Mouse (Mus musculus): ENCODE results near the gene Slc24a3. TPM values are rescaled to one million over a fixed set of nuclear protein-coding genes. Genes with fewer than 3 reads are reported as not detected.

The Slc24a3 gene
- polyA plus RNA-seq, 1 experiment from 2014 or later, result 8.8 TPM

DNA sequence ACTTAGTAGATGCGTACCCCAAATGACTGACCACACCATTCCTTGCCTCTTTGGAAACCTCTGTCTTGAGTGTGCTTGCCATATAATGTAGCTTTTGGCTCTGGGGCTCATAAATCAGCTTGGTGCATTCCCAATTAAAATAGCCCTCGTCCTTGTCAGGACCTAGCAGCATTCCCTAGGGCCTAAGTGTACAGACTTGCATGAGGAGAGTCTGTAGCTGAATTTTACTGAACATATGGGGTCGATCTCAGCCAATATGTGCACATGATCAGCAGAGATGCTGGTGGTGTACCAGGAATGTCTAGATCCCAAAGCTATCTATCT lies 254.3 kb downstream of the Slc24a3 start:
- Histone ChIP-seq H3K9me3 (ENCODE audit: control insufficient read depth, low read length) (0 out of 2 replicates have a peak, but pooled peaks cover 4% of the 10 kb centered on the region), H3K9ac (ENCODE audit: low read length) (no peak overlapping the region), H3K36me3 (ENCODE audit: control insufficient read depth, insufficient read depth, low read length) (no peaks in the 10 kb centered on the region), H3K4me1 (replicated peaks; ENCODE audit: control insufficient read depth, insufficient read depth, low read length) (no peaks in the 10 kb centered on the region), H3K4me3 (ENCODE audit: low read depth, low read length) (no peak overlapping the region), H3K4me2 (ENCODE audit: low read length) (no peak overlapping the region), H3K27me3 (replicated peaks; ENCODE audit: control insufficient read depth, insufficient read depth, low read length) (no peaks in the 10 kb centered on the region), H3K27ac (ENCODE audit: low read depth) (no peak overlapping the region)
- no peak for DNase-seq (ENCODE audit: low spot score)
- ATAC-seq (replicated peaks; ENCODE audit: low FRiP score, low TSS enrichment, low read depth), result no peak
- WGBS, result 54% methylated on average over 3 of the region's 3 CpGs

DNA sequence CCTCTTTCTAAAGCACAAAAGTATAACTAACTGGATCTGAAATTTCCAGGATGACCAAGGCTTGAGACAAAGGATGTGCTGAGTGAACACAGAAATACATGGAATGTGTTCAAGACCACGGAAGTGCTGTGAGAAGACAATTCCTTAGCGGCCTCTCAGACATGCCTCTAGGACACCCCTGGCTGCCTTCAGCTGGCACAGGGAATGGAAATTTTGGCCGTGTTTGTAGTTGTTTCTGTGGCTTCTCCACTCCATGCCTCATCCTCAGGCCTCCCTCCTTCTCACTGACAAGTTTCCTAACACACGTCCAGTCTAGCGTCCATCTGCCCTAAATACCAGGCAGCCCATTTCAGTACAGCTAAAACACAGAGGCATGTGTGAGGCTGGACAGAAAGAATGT lies 262.4 kb downstream of the Slc24a3 start:
- WGBS, result 83% methylated on average over 5 of the region's 5 CpGs
- Histone ChIP-seq H3K36me3 (ENCODE audit: control insufficient read depth, insufficient read depth, low read length) (no peaks in the 10 kb centered on the region), H3K4me2 (ENCODE audit: low read length) (no peak overlapping the region), H3K9ac (ENCODE audit: low read length) (no peak overlapping the region), H3K9me3 (ENCODE audit: control insufficient read depth, low read length) (no peaks in the 10 kb centered on the region), H3K27me3 (replicated peaks; ENCODE audit: control insufficient read depth, insufficient read depth, low read length) (no peaks in the 10 kb centered on the region), H3K4me1 (replicated peaks; ENCODE audit: control insufficient read depth, insufficient read depth, low read length) (no peaks in the 10 kb centered on the region), H3K4me3 (ENCODE audit: low read depth, low read length) (no peak overlapping the region), H3K27ac (ENCODE audit: low read depth) (no peak overlapping the region)
- DNase-seq (ENCODE audit: low spot score) (no peak), ATAC-seq (replicated peaks; ENCODE audit: low FRiP score, low TSS enrichment, low read depth) (no peak)

DNA sequence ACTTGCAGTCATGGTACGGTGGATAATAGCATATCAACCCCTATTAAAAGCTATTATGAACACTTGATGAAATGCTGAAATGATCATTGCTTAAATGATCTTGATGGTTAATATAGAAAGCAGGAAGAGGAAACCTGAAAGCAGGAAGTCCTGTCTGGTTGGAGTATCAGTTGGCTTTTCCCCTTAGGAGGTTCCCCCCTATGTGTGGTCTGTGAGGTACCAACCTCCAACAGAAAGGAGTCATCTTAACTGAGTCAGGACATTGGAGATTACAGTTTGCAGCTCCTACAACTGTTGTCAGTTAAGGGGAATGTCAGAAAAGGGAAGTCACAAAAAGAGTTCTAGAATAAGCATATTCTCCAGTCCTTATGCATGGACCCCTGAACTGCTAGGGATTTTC lies 266.5 kb downstream of the Slc24a3 start:
- WGBS, result 94% methylated on average over 1 of the region's 1 CpGs
- no peaks in the 10 kb centered on the region for H3K9me3 ChIP-seq (ENCODE audit: control insufficient read depth, low read length)
- H3K4me2 ChIP-seq (ENCODE audit: low read length), result no peak overlapping the region
- H3K27me3 ChIP-seq (replicated peaks; ENCODE audit: control insufficient read depth, insufficient read depth, low read length), result no peaks in the 10 kb centered on the region
- no peaks in the 10 kb centered on the region for H3K36me3 ChIP-seq (ENCODE audit: control insufficient read depth, insufficient read depth, low read length)
- H3K4me1 ChIP-seq (replicated peaks; ENCODE audit: control insufficient read depth, insufficient read depth, low read length), result no peaks in the 10 kb centered on the region
- ATAC-seq (replicated peaks; ENCODE audit: low FRiP score, low TSS enrichment, low read depth) (no peak), DNase-seq (ENCODE audit: low spot score) (no peak)
- H3K9ac ChIP-seq (ENCODE audit: low read length), result no peak overlapping the region
- H3K4me3 ChIP-seq (ENCODE audit: low read depth, low read length), result no peak overlapping the region
- H3K27ac ChIP-seq (ENCODE audit: low read depth), result no peak overlapping the region

DNA sequence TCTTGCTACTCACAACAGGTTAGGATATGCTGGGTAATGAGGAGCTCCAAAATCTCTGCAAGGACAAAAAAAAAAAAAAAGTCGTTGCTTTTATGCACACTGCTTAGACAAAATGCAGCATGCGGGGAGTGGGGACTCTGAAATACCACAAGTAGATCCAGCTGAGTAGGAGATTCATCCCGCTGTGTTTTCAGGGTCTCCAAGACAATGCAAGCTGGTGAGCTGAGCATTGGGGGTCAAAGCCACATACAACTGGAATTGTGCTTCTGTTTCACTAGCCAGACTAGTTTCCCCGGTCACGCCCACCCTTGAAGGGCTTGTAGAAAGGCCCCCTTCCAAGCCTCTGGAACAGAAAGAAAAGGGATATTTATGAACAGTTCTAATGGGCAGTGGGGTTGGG lies 270.8 kb downstream of the Slc24a3 start:
- Histone ChIP-seq H3K4me3 (ENCODE audit: low read depth, low read length) (no peak overlapping the region), H3K9me3 (ENCODE audit: control insufficient read depth, low read length) (no peaks in the 10 kb centered on the region), H3K27ac (ENCODE audit: low read depth) (no peak overlapping the region), H3K4me2 (ENCODE audit: low read length) (no peak overlapping the region), H3K27me3 (replicated peaks; ENCODE audit: control insufficient read depth, insufficient read depth, low read length) (no peaks in the 10 kb centered on the region), H3K9ac (ENCODE audit: low read length) (no peak overlapping the region), H3K36me3 (ENCODE audit: control insufficient read depth, insufficient read depth, low read length) (no peaks in the 10 kb centered on the region), H3K4me1 (replicated peaks; ENCODE audit: control insufficient read depth, insufficient read depth, low read length) (no peaks in the 10 kb centered on the region)
- ATAC-seq (replicated peaks; ENCODE audit: low FRiP score, low TSS enrichment, low read depth) (no peak), DNase-seq (ENCODE audit: low spot score) (no peak)
- WGBS, result 69% methylated on average over 5 of the region's 5 CpGs

DNA sequence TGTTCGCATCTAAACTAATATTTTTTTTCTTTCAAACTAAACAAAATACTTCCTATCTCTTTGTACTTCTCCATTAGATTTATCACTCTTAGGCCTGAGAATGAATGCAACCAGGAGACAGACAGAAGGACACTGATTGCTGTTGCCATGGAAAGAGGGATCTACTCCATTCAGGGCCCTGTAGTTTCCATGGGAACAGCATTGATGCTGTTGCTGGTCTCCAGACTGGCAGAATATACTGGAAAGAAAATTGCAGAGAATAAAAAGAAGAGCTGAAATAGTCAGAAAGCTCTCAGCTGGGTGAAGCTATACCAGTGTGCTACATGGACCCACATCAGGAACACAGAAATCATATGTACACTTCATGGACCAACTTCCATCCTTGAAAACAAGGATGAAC lies 272.2 kb downstream of the Slc24a3 start:
- Histone ChIP-seq H3K4me2 (ENCODE audit: low read length) (no peak overlapping the region), H3K27me3 (replicated peaks; ENCODE audit: control insufficient read depth, insufficient read depth, low read length) (no peaks in the 10 kb centered on the region), H3K9ac (ENCODE audit: low read length) (no peak overlapping the region), H3K4me1 (replicated peaks; ENCODE audit: control insufficient read depth, insufficient read depth, low read length) (no peaks in the 10 kb centered on the region), H3K27ac (ENCODE audit: low read depth) (no peak overlapping the region), H3K36me3 (ENCODE audit: control insufficient read depth, insufficient read depth, low read length) (no peaks in the 10 kb centered on the region), H3K9me3 (ENCODE audit: control insufficient read depth, low read length) (no peaks in the 10 kb centered on the region), H3K4me3 (ENCODE audit: low read depth, low read length) (no peak overlapping the region)
- DNase-seq (ENCODE audit: low spot score) (no peak), ATAC-seq (replicated peaks; ENCODE audit: low FRiP score, low TSS enrichment, low read depth) (no peak)
- WGBS, result 95% methylated on average over 1 of the region's 1 CpGs

DNA sequence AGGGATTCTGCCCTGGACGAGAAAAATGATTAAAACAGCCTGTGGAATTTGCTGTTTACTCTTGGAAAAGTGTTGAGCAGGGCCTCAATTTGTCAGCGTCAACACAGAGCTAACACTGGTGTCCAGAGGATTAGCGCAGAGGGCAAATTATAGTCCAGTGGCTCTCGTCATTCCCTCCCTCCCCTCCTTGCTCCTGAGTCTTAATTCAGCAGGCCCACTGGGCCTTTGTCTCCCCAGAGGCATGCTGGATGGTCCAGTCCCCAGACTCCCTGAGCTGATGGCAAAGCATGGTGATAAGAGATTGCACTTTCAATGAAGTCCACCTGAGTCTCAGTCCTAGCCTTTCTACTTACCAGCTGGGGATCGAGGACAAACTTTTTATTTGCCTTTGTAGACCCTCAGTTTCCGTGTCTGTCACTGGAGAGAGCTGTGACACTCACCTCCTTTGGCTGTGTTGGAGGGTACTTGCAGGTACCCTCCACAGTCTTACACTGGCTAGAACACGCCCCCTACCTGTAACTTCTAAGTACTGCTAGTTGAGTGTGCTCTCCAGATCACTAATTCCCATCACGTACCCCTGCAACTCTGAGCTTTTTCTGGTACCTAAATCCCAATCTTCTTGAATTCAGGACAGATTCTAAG lies 289.7 kb downstream of the Slc24a3 start:
- Histone ChIP-seq H3K9me3 (ENCODE audit: control insufficient read depth, low read length) (no peaks in the 10 kb centered on the region), H3K27me3 (replicated peaks; ENCODE audit: control insufficient read depth, insufficient read depth, low read length) (no peaks in the 10 kb centered on the region), H3K36me3 (ENCODE audit: control insufficient read depth, insufficient read depth, low read length) (no peaks in the 10 kb centered on the region), H3K4me3 (ENCODE audit: low read depth, low read length) (no peak overlapping the region), H3K27ac (ENCODE audit: low read depth) (no peak overlapping the region), H3K4me1 (replicated peaks; ENCODE audit: control insufficient read depth, insufficient read depth, low read length) (peaks cover 5% of the 10 kb centered on the region; the same call in 1 of the 2 replicates), H3K4me2 (ENCODE audit: low read length) (no peak overlapping the region), H3K9ac (ENCODE audit: low read length) (no peak overlapping the region)
- DNase-seq (ENCODE audit: low spot score) (peak; percentile 55), ATAC-seq (replicated peaks; ENCODE audit: low FRiP score, low TSS enrichment, low read depth) (peak; percentile 40; the same call in 1 of the 2 replicates)
- WGBS, result 24% methylated on average over 8 of the region's 8 CpGs

DNA sequence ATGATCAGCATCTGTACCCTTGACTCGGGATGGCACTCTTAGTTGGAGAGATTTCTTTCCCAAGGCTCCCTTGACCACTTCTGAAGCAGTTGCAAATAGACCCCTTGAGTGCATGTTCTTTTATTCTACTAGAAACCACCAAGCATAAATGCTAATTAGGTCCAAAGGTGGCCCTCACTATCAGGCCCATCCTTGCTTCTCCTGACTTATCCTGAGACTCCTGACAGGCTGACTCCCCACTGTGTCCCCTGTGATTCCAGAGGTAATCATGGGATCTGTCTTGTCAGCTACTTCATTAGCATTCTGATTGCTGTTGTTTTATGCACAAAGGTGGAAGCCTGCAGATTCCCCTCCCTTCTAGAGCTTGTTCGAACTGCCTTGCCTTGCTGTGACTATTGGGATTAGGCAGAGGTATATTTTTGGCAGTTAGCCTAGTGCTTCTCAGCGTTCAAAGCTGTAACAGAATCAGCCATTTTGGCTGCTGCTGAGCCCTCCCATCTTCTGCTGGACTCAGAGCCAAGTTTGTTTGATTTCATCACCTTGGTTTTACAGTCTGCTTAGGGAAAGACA lies 293.4 kb downstream of the Slc24a3 start:
- H3K4me3 ChIP-seq (ENCODE audit: low read depth, low read length), result no peak overlapping the region
- H3K4me2 ChIP-seq (ENCODE audit: low read length), result no peak overlapping the region
- no peaks in the 10 kb centered on the region for H3K9me3 ChIP-seq (ENCODE audit: control insufficient read depth, low read length)
- 56% methylated on average over 3 of the region's 3 CpGs for WGBS
- no peaks in the 10 kb centered on the region for H3K27me3 ChIP-seq (replicated peaks; ENCODE audit: control insufficient read depth, insufficient read depth, low read length)
- H3K36me3 ChIP-seq (ENCODE audit: control insufficient read depth, insufficient read depth, low read length), result no peaks in the 10 kb centered on the region
- DNase-seq (ENCODE audit: low spot score) (no peak), ATAC-seq (replicated peaks; ENCODE audit: low FRiP score, low TSS enrichment, low read depth) (no peak)
- no peak overlapping the region for H3K9ac ChIP-seq (ENCODE audit: low read length)
- peaks cover 5% of the 10 kb centered on the region; the same call in 1 of the 2 replicates for H3K4me1 ChIP-seq (replicated peaks; ENCODE audit: control insufficient read depth, insufficient read depth, low read length)
- no peak overlapping the region for H3K27ac ChIP-seq (ENCODE audit: low read depth)

DNA sequence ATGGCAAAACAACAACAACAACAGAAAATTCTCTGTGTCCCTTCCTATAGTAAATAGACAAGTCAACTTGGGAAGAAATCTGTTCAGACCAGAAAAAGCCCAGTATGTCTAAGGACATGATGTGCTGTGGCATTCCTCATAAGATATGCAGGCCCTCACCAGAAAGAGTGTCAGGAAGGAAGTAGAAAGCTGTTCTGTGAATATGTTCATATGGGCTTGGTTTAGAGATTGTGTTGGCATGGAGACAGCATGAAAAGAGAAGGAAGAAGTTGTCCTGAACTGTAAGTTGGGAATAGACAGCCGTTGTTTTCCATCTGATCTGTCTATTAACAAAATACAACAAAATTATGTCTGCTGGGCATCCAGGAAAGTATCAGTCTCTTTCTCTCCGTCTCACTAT lies 294.7 kb downstream of the Slc24a3 start:
- no peak for DNase-seq (ENCODE audit: low spot score)
- no peaks in the 10 kb centered on the region for H3K9me3 ChIP-seq (ENCODE audit: control insufficient read depth, low read length)
- ATAC-seq (replicated peaks; ENCODE audit: low FRiP score, low TSS enrichment, low read depth), result no peak
- H3K4me2 ChIP-seq (ENCODE audit: low read length), result no peak overlapping the region
- no peaks in the 10 kb centered on the region for H3K27me3 ChIP-seq (replicated peaks; ENCODE audit: control insufficient read depth, insufficient read depth, low read length)
- H3K4me3 ChIP-seq (ENCODE audit: low read depth, low read length), result no peak overlapping the region
- H3K27ac ChIP-seq (ENCODE audit: low read depth), result no peak overlapping the region
- 96% methylated on average over 2 of the region's 2 CpGs for WGBS
- no peak overlapping the region for H3K9ac ChIP-seq (ENCODE audit: low read length)
- no peaks in the 10 kb centered on the region for H3K36me3 ChIP-seq (ENCODE audit: control insufficient read depth, insufficient read depth, low read length)
- 0 out of 2 replicates have a peak, but pooled peaks cover 5% of the 10 kb centered on the region for H3K4me1 ChIP-seq (replicated peaks; ENCODE audit: control insufficient read depth, insufficient read depth, low read length)

DNA sequence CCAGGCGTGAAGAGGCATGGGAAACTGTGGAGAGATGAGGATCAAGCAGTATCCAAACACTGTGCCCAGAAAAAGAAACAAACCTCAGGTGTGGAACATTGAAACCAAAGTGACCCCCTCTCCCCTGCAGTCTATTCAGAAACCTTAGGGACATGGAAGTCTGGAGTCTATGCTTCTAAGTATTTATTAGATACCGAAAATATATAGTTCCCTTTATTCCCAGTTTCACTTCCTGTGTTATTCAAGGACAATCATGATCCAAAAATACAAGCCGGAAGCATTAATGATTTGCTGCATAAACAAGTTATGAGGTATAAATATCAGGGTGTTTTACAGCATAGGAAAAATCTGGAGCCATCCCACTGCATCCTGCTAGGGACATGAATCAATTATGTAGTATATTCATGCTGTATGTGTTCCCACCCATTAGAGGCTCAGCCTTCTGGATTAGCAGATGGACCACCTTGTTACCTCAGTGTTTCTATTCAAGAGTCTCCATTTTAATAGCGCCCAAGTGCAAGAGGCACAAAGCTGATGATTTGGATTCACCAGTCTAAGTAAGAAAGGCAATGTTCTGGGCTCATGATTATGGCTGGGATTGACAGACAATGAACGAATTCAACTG lies 301.3 kb downstream of the Slc24a3 start:
- no peak for DNase-seq (ENCODE audit: low spot score)
- Histone ChIP-seq H3K4me1 (replicated peaks; ENCODE audit: control insufficient read depth, insufficient read depth, low read length) (no peaks in the 10 kb centered on the region), H3K9me3 (ENCODE audit: control insufficient read depth, low read length) (no peaks in the 10 kb centered on the region), H3K9ac (ENCODE audit: low read length) (no peak overlapping the region), H3K36me3 (ENCODE audit: control insufficient read depth, insufficient read depth, low read length) (no peaks in the 10 kb centered on the region), H3K4me3 (ENCODE audit: low read depth, low read length) (no peak overlapping the region), H3K27me3 (replicated peaks; ENCODE audit: control insufficient read depth, insufficient read depth, low read length) (no peaks in the 10 kb centered on the region), H3K27ac (ENCODE audit: low read depth) (no peak overlapping the region), H3K4me2 (ENCODE audit: low read length) (no peak overlapping the region)
- 85% methylated on average over 5 of the region's 5 CpGs for WGBS
- no peak for ATAC-seq (replicated peaks; ENCODE audit: low FRiP score, low TSS enrichment, low read depth)
